Mouse (Mus musculus) bone marrow, adult 2 months (tissue): Measurements from ENCODE around the gene Slc35d3. TPM values are rescaled to one million over a fixed set of nuclear protein-coding genes. Genes with fewer than 3 reads are reported as not detected.

Experiments
- H3K27ac ChIP-seq: fragments of 200-500 bp; 2 replicates; pipeline ENCODE4 v1.5.1; 2012; ENCODE audit warnings: low read depth, mild to moderate bottlenecking, control low read depth, inconsistent platforms, low read length; ENCODE audit not compliant: control insufficient read depth, poor library complexity, insufficient read depth
- H3K4me1 ChIP-seq: fragments of 200-500 bp; 2 replicates; pipeline ENCODE4 v1.6.1; 2011; ENCODE audit warnings: low read length; ENCODE audit not compliant: control insufficient read depth, insufficient read depth
- H3K4me3 ChIP-seq: fragments of 200-500 bp; replicated peaks from 2 replicates; pipeline ENCODE3; 2011; ENCODE audit warnings: mild to moderate bottlenecking, low read depth, low read length, control low read depth; ENCODE audit not compliant: control insufficient read depth
- CTCF ChIP-seq: fragments of 200-500 bp; IDR thresholded peaks from 2 replicates; pipeline ENCODE4 v1.5.1; 2011; ENCODE audit warnings: low read length, control low read depth; ENCODE audit not compliant: control insufficient read depth, insufficient read depth
- POLR2A ChIP-seq: fragments of 200-500 bp; IDR thresholded peaks from 2 replicates; pipeline ENCODE4 v1.6.1; 2011; ENCODE audit warnings: low read depth, mild to moderate bottlenecking, control low read depth, low read length, borderline replicate concordance; ENCODE audit not compliant: control insufficient read depth
- WGBS: fragments of 180-500 bp; shearing (Covaris S2); methylation state at CpG from one replicate; pipeline ENCODE4 v1.1.7; 2018; 5-methylcytosine and 5-hydroxymethylcytosine counted together
- polyA plus RNA-seq: library from polyadenylated mRNA; stranded (reverse); fragments of >200 nt; gene quantifications from 2 replicates; pipeline ENCODE4 v1.2.4, GENCODE M21; 2011; ENCODE audit warnings: low replicate concordance; ENCODE audit not compliant: missing spikeins, insufficient read depth, insufficient read length

The Slc35d3 gene
- polyA plus RNA-seq, 1 experiment = 10.7 TPM

DNA sequence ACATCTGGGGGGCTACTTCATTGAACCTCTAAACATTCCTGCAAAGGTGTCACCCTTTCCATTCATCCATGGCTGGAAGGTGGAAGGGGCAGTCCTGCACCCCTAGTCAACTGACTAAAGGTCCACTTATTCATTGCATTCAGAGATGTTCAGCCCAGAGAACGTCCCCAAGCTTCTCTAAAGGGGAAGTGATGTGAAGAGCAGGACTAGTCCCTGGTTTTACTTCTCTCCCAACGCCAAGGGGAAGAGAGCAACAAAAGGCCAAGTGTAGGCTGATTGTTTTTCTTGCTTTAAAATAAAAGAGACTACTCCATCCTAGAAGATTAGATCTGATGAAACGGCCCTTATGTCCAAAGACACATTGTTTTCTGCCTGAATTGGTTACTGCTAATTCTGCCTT, 29.2 kb upstream of the Slc35d3 start:
- no peaks in the 10 kb centered on the region; the same call in 1 of the 2 replicates for H3K4me1 ChIP-seq
- 33% methylated on average over 3 of the region's 3 CpGs for WGBS
- H3K27ac ChIP-seq = no peak overlapping the region
- H3K4me3 ChIP-seq = no peak overlapping the region
- TF ChIP-seq POLR2A (no peak), CTCF (no peak)

DNA sequence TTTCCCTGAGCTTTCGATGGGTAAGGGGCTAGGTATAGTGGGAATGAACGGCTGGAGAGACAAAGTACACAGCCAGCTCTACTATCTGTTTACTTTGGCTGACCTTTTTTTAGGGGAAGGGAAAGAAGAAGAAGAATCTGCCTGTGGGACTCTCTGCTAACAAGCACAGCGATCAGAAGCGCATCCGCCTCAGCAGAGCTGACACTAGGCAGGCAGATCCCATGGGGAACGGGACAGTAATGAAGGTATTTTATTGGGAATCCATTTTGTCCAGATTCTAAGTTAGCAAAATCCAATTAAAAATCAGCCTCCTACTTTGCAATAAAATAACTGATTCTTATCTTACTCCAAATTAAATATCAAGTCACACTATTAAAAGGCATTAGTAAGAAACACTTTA, 27.9 kb upstream of the Slc35d3 start:
- Histone ChIP-seq H3K4me1 (no peaks in the 10 kb centered on the region; the same call in 1 of the 2 replicates), H3K4me3 (no peak overlapping the region), H3K27ac (no peak overlapping the region)
- TF ChIP-seq CTCF (no peak), POLR2A (no peak)
- 90% methylated on average over 6 of the region's 6 CpGs for WGBS

DNA sequence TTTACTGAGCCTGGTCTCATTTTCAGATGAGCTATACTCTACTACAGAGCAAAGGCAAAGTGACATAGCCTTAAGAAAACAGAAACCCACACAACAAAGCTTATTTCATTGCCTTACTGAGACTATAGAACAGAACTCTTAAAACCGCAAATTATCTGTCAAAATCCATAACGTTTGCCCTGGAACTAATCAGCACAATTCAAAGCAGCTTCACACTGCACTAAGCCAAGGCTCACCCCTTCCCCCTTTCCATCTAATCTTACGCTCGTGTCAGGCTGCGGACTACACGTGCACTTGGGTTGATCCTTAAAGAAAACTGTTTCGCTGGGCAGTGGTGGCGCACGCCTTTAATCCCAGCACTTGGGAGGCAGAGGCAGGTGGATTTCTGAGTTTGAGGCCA, 26.4 kb upstream of the Slc35d3 start:
- H3K4me1 ChIP-seq = no peaks in the 10 kb centered on the region; the same call in 1 of the 2 replicates
- 79% methylated on average over 9 of the region's 9 CpGs for WGBS

DNA sequence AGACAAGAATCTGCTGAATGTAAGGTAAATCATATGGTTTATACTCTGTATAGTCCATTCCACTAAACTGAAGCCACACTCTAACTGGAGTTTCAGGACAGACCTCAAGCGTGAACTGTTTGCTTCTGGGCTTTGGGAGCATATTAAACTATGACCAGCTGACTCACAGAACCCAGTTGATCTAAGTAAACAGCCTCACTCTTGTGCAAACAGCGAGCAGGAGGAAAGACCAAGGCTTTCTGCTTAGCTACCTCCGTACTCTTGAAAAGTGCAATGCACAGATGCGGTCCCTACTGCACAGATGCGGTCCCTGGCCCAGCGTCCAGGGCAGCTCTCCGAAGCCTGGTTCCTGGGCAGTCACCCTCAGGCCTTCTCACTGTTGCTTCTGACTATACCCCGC, 26.0 kb upstream of the Slc35d3 start:
- no peak overlapping the region for H3K27ac ChIP-seq
- TF ChIP-seq CTCF (no peak), POLR2A (no peak)
- 95% methylated on average over 8 of the region's 8 CpGs for WGBS
- no peak overlapping the region for H3K4me3 ChIP-seq
- H3K4me1 ChIP-seq = no peaks in the 10 kb centered on the region; the same call in 1 of the 2 replicates

More for the DNA sequence above, 26.4 kb upstream of the Slc35d3 start:
- no peak overlapping the region for H3K27ac ChIP-seq
- TF ChIP-seq CTCF (no peak), POLR2A (no peak)
- no peak overlapping the region for H3K4me3 ChIP-seq

DNA sequence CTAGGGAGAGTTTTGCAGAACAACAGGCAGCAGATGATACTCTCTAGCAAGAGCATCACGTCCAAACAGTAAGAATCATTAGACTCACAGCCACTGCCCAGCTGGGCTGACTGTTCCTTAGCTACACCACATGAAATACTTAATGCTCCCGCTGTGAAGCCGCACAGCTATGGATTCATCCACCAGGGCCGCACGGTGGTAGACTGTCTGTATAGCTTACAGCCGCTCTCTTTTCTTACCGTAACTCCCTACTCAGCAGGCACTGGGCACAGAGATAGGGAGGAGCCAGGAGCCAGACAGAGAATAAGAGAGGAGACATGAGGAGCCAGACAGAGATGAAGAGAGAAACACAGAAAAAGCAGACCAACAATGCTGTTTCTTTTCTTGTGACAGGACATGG, 25.4 kb upstream of the Slc35d3 start:
- WGBS = 90% methylated on average over 7 of the region's 7 CpGs
- Histone ChIP-seq H3K4me1 (no peaks in the 10 kb centered on the region; the same call in 1 of the 2 replicates), H3K4me3 (no peak overlapping the region), H3K27ac (no peak overlapping the region)
- TF ChIP-seq POLR2A (no peak), CTCF (no peak)

DNA sequence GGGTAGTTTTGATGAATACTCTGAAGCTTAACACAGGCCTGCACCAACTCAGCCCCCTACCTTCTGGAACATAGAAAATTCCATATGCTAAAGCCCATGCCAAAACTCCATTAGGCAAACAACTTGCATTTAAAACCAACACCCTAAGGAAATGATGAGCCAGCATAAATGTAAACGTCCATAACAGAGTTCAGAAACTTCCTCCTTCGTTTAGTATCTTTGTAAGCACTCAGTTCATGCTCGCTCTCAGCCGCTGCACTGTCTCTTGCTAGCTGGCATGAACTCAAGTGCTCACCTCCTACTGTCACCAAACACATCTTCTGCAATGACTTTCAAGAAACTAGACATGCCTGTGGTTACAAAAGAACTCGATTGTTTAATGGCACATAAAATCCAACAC, 24.1 kb upstream of the Slc35d3 start:
- 19% methylated on average over 5 of the region's 5 CpGs for WGBS
- Histone ChIP-seq H3K4me1 (no peaks in the 10 kb centered on the region; the same call in 1 of the 2 replicates), H3K4me3 (no peak overlapping the region), H3K27ac (no peak overlapping the region)
- TF ChIP-seq POLR2A (no peak), CTCF (no peak)

DNA sequence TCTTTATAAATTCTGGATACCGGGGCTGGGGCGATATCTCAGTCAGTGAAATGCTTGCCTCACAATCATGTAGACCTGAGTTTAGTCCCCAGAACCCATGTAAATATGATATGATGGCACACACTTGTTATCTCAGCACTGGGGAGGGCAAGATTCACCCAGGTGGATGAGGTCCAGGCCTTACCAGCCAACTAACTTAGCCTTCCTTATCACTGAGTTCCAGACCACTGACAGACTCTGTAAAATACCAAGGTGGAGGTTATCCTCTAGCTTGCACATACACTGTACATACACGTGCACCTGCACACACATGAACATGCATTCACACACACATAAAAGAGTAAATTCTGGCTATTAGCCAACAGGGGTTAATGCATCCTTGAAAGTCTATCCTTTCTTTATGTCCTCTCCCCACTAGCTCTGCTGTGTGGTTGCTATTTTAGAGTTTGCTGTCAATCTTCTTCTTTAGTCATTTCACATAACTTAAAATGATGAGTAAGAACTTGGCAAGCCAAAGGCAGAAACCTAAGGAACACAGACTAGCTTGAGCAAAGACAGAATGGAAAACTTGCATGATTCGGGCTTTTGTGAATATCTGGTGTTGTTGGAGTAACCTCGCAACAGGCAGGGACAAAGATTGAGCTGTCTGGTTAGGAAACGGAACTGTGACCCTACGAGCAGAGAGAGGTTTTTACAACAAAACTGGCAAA, 4.5 kb upstream of the Slc35d3 start:
- no peak for TF ChIP-seq CTCF
- no peak for TF ChIP-seq POLR2A
- Histone ChIP-seq H3K4me1 (no peaks in the 10 kb centered on the region; the same call in 1 of the 2 replicates), H3K27ac (no peak overlapping the region), H3K4me3 (no peak overlapping the region)
- WGBS = 80% methylated on average over 7 of the region's 7 CpGs

DNA sequence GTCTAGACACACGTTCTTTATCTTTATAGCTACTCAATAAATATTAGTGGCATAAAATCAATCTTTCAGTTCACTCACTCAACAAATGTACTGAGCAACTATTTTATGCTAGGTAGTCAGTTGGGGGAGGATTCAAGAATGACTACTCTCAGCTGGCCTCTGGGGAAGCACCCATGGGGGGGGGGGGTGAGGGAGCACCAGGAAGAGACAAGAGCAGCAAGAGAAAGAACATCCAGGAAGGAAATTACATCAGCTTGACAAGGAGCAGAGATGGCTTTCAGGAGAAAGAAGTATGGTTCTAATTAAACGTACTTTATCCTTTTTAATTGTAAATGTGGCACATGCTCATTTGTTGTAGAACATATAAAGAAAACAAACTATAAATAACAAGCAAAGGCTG, 2.4 kb upstream of the Slc35d3 start:
- H3K4me1 ChIP-seq = no peaks in the 10 kb centered on the region; the same call in 1 of the 2 replicates
- 30% methylated on average over 2 of the region's 2 CpGs for WGBS

More for the DNA sequence above, 2.4 kb upstream of the Slc35d3 start:
- Histone ChIP-seq H3K27ac (no peak overlapping the region), H3K4me3 (no peak overlapping the region)
- TF ChIP-seq POLR2A (no peak), CTCF (no peak)
